Mouse (Mus musculus): ENCODE measurements around the gene Marveld3.

DNA sequence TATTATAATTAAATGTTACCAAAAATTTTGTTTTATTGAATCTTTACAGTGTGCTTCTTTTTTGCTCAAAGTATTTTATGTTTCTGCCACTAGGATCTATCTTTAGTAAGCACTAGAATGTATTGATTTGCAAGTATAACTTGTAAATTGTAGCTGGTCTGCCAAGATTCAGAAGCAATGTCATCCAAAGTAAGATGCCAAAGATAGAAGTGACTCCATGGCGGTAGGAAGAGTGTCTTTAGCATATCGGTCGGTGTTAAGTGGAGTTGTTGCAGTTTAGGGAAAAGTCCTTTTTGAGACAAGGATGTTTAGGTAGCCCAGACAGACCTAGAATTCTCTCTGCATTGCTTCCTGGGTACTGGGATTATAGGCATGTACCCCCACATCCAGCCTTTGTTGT lies 55.1 kb downstream of the Marveld3 start:
- no peak for TF ChIP-seq CTCF (IDR thresholded peaks at IDR 0.05; ENCODE audit: borderline replicate concordance, insufficient read depth, low read length)
- TF ChIP-seq POLR2A (IDR thresholded peaks at IDR 0.05; ENCODE audit: low read depth, low read length) = no peak

Measured in embryonic fibroblast, embryonic 13.5 days (primary cell).